In genomic region chr10:62590200-62590599, GRCm38 (mm10) we compare ENCODE assay signal across 9 mouse cellular contexts. TPM values are rescaled to one million over a fixed set of nuclear protein-coding genes. Genes with fewer than 3 reads are reported as not detected.
A peak's percentile ranks its signal among the peaks of the same experiment; 100 is the strongest.
DNase-seq lines count a peak whose midpoint lies in the region; ATAC-seq and TF ChIP-seq lines count a peak whose summit lies in the region.
"Had no signal": no experiment of that assay in that cellular context is flagged by ENCODE, and none has a peak within 500 bp of the region (broad histone marks: within the 10 kb centered on the region; RNA-seq: fewer than 3 reads in every experiment).

No protein-coding gene starts in this region.

- no peak overlapping the region for H3K9ac ChIP-seq in ES-Bruce4 (ENCODE audit: low read depth, poor library complexity, severe bottlenecking)
- H3K9ac ChIP-seq in liver, embryonic 16.5 days (ENCODE audit: low read depth, low read length), result no peak overlapping the region
- H3K9ac ChIP-seq in neural tube, embryonic 14.5 days (replicated peaks; ENCODE audit: low read depth, low read length), result no peak overlapping the region
- H3K9ac ChIP-seq: lung, embryonic 15.5 days had no signal

- peak; percentile 28 for TF ChIP-seq CTCF in ES-Bruce4 (IDR thresholded peaks at IDR 0.05; ENCODE audit: low read depth, low read length)
- TF ChIP-seq CTCF in brain, embryonic 14.5 days (IDR thresholded peaks at IDR 0.05; ENCODE audit: borderline replicate concordance, extremely low read depth, insufficient read depth, insufficient read length), result peak; percentile 84; the same call in 1 of the 2 replicates

- H3K4me3 ChIP-seq in ES-Bruce4 (ENCODE audit: low read depth, low read length), result no peak overlapping the region
- H3K4me3 ChIP-seq in liver, embryonic 16.5 days (ENCODE audit: low read depth, low read length), result no peak overlapping the region
- no peak overlapping the region for H3K4me3 ChIP-seq in neural tube, embryonic 14.5 days (ENCODE audit: low read depth, low read length)
- H3K4me3 ChIP-seq: lung, embryonic 15.5 days had no signal

- peak; percentile 96 for ATAC-seq in erythroid progenitor cell, adult 5-6 weeks (replicated peaks; ENCODE audit: low FRiP score, poor library complexity, severe bottlenecking)
- peak; percentile 53 for ATAC-seq in liver, embryonic 16.5 days (ENCODE audit: low read depth)
- ATAC-seq in neural tube, embryonic 14.5 days (ENCODE audit: low read depth), result peak; percentile 77

- H3K4me1 ChIP-seq in ES-Bruce4 (ENCODE audit: control insufficient read depth, insufficient read depth, low read length), result no peaks in the 10 kb centered on the region
- H3K4me1 ChIP-seq in liver, embryonic 16.5 days (ENCODE audit: control insufficient read depth, low read depth, low read length), result no peaks in the 10 kb centered on the region
- H3K4me1 ChIP-seq in neural tube, embryonic 14.5 days (ENCODE audit: control insufficient read depth, insufficient read depth, low read length), result no peaks in the 10 kb centered on the region
- H3K4me1 ChIP-seq: lung, embryonic 15.5 days had no signal

- no peaks in the 10 kb centered on the region for H3K27me3 ChIP-seq in ES-Bruce4 (ENCODE audit: control insufficient read depth, insufficient read depth, low read length, poor library complexity, severe bottlenecking)
- H3K27me3 ChIP-seq in liver, embryonic 16.5 days (ENCODE audit: control insufficient read depth, insufficient read depth, low read depth, low read length), result no peaks in the 10 kb centered on the region
- no peaks in the 10 kb centered on the region for H3K27me3 ChIP-seq in neural tube, embryonic 14.5 days (ENCODE audit: control insufficient read depth, insufficient read depth, low read length)
- H3K27me3 ChIP-seq: lung, embryonic 15.5 days had no signal

- no peak for TF ChIP-seq POLR2A in ES-Bruce4 (IDR thresholded peaks at IDR 0.05; ENCODE audit: insufficient read depth, low read length)
- TF ChIP-seq POLR2A in brain, embryonic 14.5 days (IDR thresholded peaks at IDR 0.05; ENCODE audit: borderline replicate concordance, extremely low read depth, insufficient read depth, insufficient read length, poor library complexity, severe bottlenecking), result no peak

- H3K9me3 ChIP-seq in ES-Bruce4 (replicated peaks; ENCODE audit: control insufficient read depth, insufficient read depth, low read length, poor library complexity, severe bottlenecking), result no peaks in the 10 kb centered on the region
- no peaks in the 10 kb centered on the region for H3K9me3 ChIP-seq in liver, embryonic 16.5 days (replicated peaks; ENCODE audit: control insufficient read depth, low read length)
- no peaks in the 10 kb centered on the region for H3K9me3 ChIP-seq in neural tube, embryonic 14.5 days (ENCODE audit: control insufficient read depth, low read length)
- H3K9me3 ChIP-seq: lung, embryonic 15.5 days had no signal

- 26% methylated on average over 6 of the region's 6 CpGs for WGBS in liver, embryonic 16.5 days (ENCODE audit: insufficient replicate concordance)
- 43% methylated on average over 6 of the region's 6 CpGs for WGBS in neural tube, embryonic 14.5 days

- H3K4me2 ChIP-seq in liver, embryonic 16.5 days (ENCODE audit: low read depth, low read length), result no peak overlapping the region
- no peak overlapping the region for H3K4me2 ChIP-seq in neural tube, embryonic 14.5 days (ENCODE audit: low read depth, low read length)
- H3K4me2 ChIP-seq: lung, embryonic 15.5 days had no signal

- no peak overlapping the region for H3K27ac ChIP-seq in ES-Bruce4 (ENCODE audit: insufficient read depth, low read length)
- no peak overlapping the region for H3K27ac ChIP-seq in liver, embryonic 16.5 days (ENCODE audit: low read length)
- H3K27ac ChIP-seq in neural tube, embryonic 14.5 days (ENCODE audit: low read depth, low read length), result no peak overlapping the region
- H3K27ac ChIP-seq: lung, embryonic 15.5 days had no signal

- H3K36me3 ChIP-seq in ES-Bruce4 (ENCODE audit: control insufficient read depth, insufficient read depth, low read length, poor library complexity, severe bottlenecking), result peaks cover 89% of the 10 kb centered on the region
- H3K36me3 ChIP-seq in liver, embryonic 16.5 days (ENCODE audit: control insufficient read depth, insufficient read depth), result peaks cover 57% of the 10 kb centered on the region
- peaks cover 65% of the 10 kb centered on the region for H3K36me3 ChIP-seq in neural tube, embryonic 14.5 days (ENCODE audit: control insufficient read depth, insufficient read depth, low read length)

- no peak for TF ChIP-seq EP300 in ES-Bruce4 (IDR thresholded peaks at IDR 0.05; ENCODE audit: insufficient read depth, low read depth, low read length)

- DNase-seq in brain, embryonic 14.5 days (ENCODE audit: low read depth), result peak; percentile 96
- DNase-seq in heart, postnatal 10 days, result peak; percentile 89 to 92
- peak; percentile 89 to 92 for DNase-seq in kidney, postnatal 4 days
- DNase-seq in thymus, adult 18-20 months, result peak; percentile 44 to 74

- intact Hi-C loops in heart, postnatal 10 days (cut with DNase I), result loop anchor here (5.0 kb wide), 1 partner anchor 92 kb away; no protein-coding TSS in a partner anchor

RNA-seq across cellular contexts. Expression of gene Ddx21, which starts 11.9 kb away (rescaled TPM):
- polyA plus RNA-seq in ES-Bruce4 (2011; ENCODE audit: insufficient read depth, insufficient read length, low read depth, missing spikeins), result 170 and 179 TPM in 2 replicates
- 39.6 and 42.1 TPM in 2 replicates for polyA plus RNA-seq in brain, embryonic 14.5 days (2012; rRNA removed)
- total RNA-seq in erythroid progenitor cell, adult 5-6 weeks (2015; ENCODE audit: low replicate concordance), result 16.3 and 19.5 TPM in 2 replicates
- 21.0 and 33.6 TPM in 2 replicates for total RNA-seq in erythroid progenitor cell, adult 5-6 weeks (2017; ENCODE audit: low replicate concordance)
- 10 to 100 TPM; 36.6 to 38.2 TPM for total RNA-seq in heart, postnatal 10 days (2021)
- polyA plus RNA-seq in liver, embryonic 16.5 days (2015; fragmentation: Nextera tagmentation; extraction: Ambion mirVana), result 9.6 and 10.3 TPM in 2 replicates
- polyA plus RNA-seq in neural tube, embryonic 14.5 days (2014; fragmentation: Nextera tagmentation; extraction: Ambion mirVana), result 17.9 and 20.9 TPM in 2 replicates

RNA-seq across cellular contexts. Expression of gene Kif1bp, which starts 11.9 kb away (rescaled TPM):
- polyA plus RNA-seq in ES-Bruce4 (2011; ENCODE audit: insufficient read depth, insufficient read length, low read depth, missing spikeins), result 26.2 and 28.3 TPM in 2 replicates
- 54.2 and 71.8 TPM in 2 replicates for polyA plus RNA-seq in brain, embryonic 14.5 days (2012; rRNA removed)
- 16.8 and 19.5 TPM in 2 replicates for total RNA-seq in erythroid progenitor cell, adult 5-6 weeks (2015; ENCODE audit: low replicate concordance)
- 14.0 and 16.4 TPM in 2 replicates for total RNA-seq in erythroid progenitor cell, adult 5-6 weeks (2017; ENCODE audit: low replicate concordance)
- 10 to 100 TPM; 36.0 to 36.5 TPM for total RNA-seq in heart, postnatal 10 days (2021)
- polyA plus RNA-seq in liver, embryonic 16.5 days (2015; fragmentation: Nextera tagmentation; extraction: Ambion mirVana), result 8.6 and 9.9 TPM in 2 replicates
- 95.7 and 99.8 TPM in 2 replicates for polyA plus RNA-seq in neural tube, embryonic 14.5 days (2014; fragmentation: Nextera tagmentation; extraction: Ambion mirVana)
